Mouse (Mus musculus) olfactory bulb, adult 2 months (tissue): ENCODE measurements around the gene Fcho2.

Experiments used
- CTCF ChIP-seq: fragments of 200-500 bp; IDR thresholded peaks from 2 replicates; pipeline ENCODE4 v1.5.1; 2012; ENCODE audit warnings: low read depth, mild to moderate bottlenecking, low read length, moderate library complexity; ENCODE audit not compliant: insufficient read depth
- POLR2A ChIP-seq: fragments of 200-500 bp; IDR thresholded peaks from 2 replicates; pipeline ENCODE4 v1.6.1; 2012; ENCODE audit warnings: mild to moderate bottlenecking, low read depth, low read length, moderate library complexity; ENCODE audit not compliant: insufficient read depth

DNA sequence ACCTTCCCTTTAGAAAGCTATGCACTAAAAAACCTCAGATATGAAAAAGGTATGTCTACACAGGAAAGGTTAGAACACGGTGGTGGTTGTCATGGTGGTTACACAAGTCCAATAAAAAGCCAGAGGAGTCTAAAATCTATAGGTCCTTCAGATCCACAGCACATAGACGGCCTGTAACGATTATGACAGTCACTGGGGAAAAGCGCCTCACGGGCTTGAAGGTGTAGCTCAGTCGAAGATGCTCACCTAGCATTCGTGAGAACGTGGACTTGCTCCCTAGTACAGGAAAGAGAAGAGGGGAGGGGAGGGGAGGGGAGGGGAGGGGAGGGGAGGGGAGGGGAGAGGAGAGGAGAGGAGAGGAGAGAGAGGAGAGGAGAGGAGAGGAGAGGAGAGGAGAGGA lies 111.5 kb downstream of the Fcho2 start:
- TF ChIP-seq POLR2A (no peak), CTCF (no peak)
